ENCODE assay signal across 10 mouse cellular contexts in genomic region chr9:47894096-47894495, GRCm38 (mm10).
A peak's percentile ranks its signal among the peaks of the same experiment; 100 is the strongest.
DNase-seq lines count a peak whose midpoint lies in the region; ATAC-seq lines count a peak whose summit lies in the region.
"Had no signal": no experiment of that assay in that cellular context is flagged by ENCODE, and none has a peak within 500 bp of the region (broad histone marks: within the 10 kb centered on the region; RNA-seq: fewer than 3 reads in every experiment).

No protein-coding gene starts in this region.

- peaks cover 19% of the 10 kb centered on the region for H3K4me1 ChIP-seq in hindbrain, embryonic 15.5 days (replicated peaks)
- peaks cover 4% of the 10 kb centered on the region for H3K4me1 ChIP-seq in hindbrain, embryonic 16.5 days (ENCODE audit: control insufficient read depth, insufficient read depth, low read depth, low read length)
- H3K4me1 ChIP-seq in midbrain, embryonic 10.5 days = peaks cover 26% of the 10 kb centered on the region
- peaks cover 4% of the 10 kb centered on the region; the same call in 1 of the 2 replicates for H3K4me1 ChIP-seq in midbrain, embryonic 14.5 days (ENCODE audit: control insufficient read depth, insufficient read depth, low read length)

- 28% methylated on average over 5 of the region's 5 CpGs for WGBS in hindbrain, embryonic 15.5 days
- WGBS in hindbrain, embryonic 16.5 days = 27% methylated on average over 5 of the region's 5 CpGs
- WGBS in midbrain, embryonic 10.5 days = 64% methylated on average over 5 of the region's 5 CpGs
- 53% methylated on average over 5 of the region's 5 CpGs for WGBS in midbrain, embryonic 14.5 days

- ATAC-seq in hindbrain, embryonic 15.5 days (ENCODE audit: low FRiP score, low read depth) = 0 out of 2 replicates have a peak, but pooled peaks have one; percentile 30
- ATAC-seq in hindbrain, embryonic 16.5 days = no peak
- ATAC-seq in midbrain, embryonic 14.5 days (ENCODE audit: low FRiP score, low TSS enrichment) = no peak
- ATAC-seq: CD4-positive, CD25-positive, alpha-beta regulatory T cell, adult 4 months; liver, postnatal 0 days had no signal

- no peak overlapping the region for H3K9ac ChIP-seq in hindbrain, embryonic 15.5 days
- no peak overlapping the region for H3K9ac ChIP-seq in hindbrain, embryonic 16.5 days (ENCODE audit: low read depth, low read length)
- H3K9ac ChIP-seq in midbrain, embryonic 14.5 days (replicated peaks; ENCODE audit: low read length) = no peak overlapping the region
- H3K9ac ChIP-seq: liver, postnatal 0 days had no signal

- H3K9me3 ChIP-seq in hindbrain, embryonic 15.5 days = no peaks in the 10 kb centered on the region
- no peaks in the 10 kb centered on the region for H3K9me3 ChIP-seq in hindbrain, embryonic 16.5 days (ENCODE audit: control insufficient read depth, low read length)
- H3K9me3 ChIP-seq in midbrain, embryonic 10.5 days (replicated peaks) = no peaks in the 10 kb centered on the region
- H3K9me3 ChIP-seq in midbrain, embryonic 14.5 days (ENCODE audit: control insufficient read depth, low read length) = no peaks in the 10 kb centered on the region

- peaks cover 12% of the 10 kb centered on the region for H3K27me3 ChIP-seq in hindbrain, embryonic 15.5 days
- peaks cover 3% of the 10 kb centered on the region; the same call in 1 of the 2 replicates for H3K27me3 ChIP-seq in hindbrain, embryonic 16.5 days (replicated peaks; ENCODE audit: control insufficient read depth, insufficient read depth, low read length)
- peaks cover 61% of the 10 kb centered on the region for H3K27me3 ChIP-seq in midbrain, embryonic 10.5 days (ENCODE audit: low read depth, poor library complexity, severe bottlenecking)
- H3K27me3 ChIP-seq in midbrain, embryonic 14.5 days (ENCODE audit: control insufficient read depth, insufficient read depth, low read length) = no peaks in the 10 kb centered on the region

- no peaks in the 10 kb centered on the region for H3K36me3 ChIP-seq in hindbrain, embryonic 15.5 days
- no peaks in the 10 kb centered on the region for H3K36me3 ChIP-seq in hindbrain, embryonic 16.5 days (ENCODE audit: control insufficient read depth, insufficient read depth, low read length)
- no peaks in the 10 kb centered on the region for H3K36me3 ChIP-seq in midbrain, embryonic 10.5 days
- H3K36me3 ChIP-seq in midbrain, embryonic 14.5 days (ENCODE audit: control insufficient read depth, insufficient read depth, low read length) = no peaks in the 10 kb centered on the region

- no peak overlapping the region for H3K4me2 ChIP-seq in hindbrain, embryonic 15.5 days
- no peak overlapping the region for H3K4me2 ChIP-seq in hindbrain, embryonic 16.5 days (ENCODE audit: low read length)
- H3K4me2 ChIP-seq in midbrain, embryonic 14.5 days (ENCODE audit: low read length) = no peak overlapping the region

- no peak overlapping the region for H3K4me3 ChIP-seq in hindbrain, embryonic 15.5 days
- no peak overlapping the region for H3K4me3 ChIP-seq in hindbrain, embryonic 16.5 days (ENCODE audit: low read length)
- no peak overlapping the region for H3K4me3 ChIP-seq in midbrain, embryonic 10.5 days
- no peak overlapping the region for H3K4me3 ChIP-seq in midbrain, embryonic 14.5 days (replicated peaks; ENCODE audit: low read depth, low read length)

- DNase-seq in midbrain, embryonic 10.5 days (ENCODE audit: low spot score) = no peak
- no peak for DNase-seq in midbrain, embryonic 14.5 days
- DNase-seq in hindlimb bud, embryonic 11.5 days (ENCODE audit: extremely low spot score, low read depth, low spot score) = peak; percentile 30
- peak; percentile 41 for DNase-seq in thymus, postnatal 14 days
- no peak for DNase-seq in ovary, adult 18-20 months (ENCODE audit: low spot score)
- no peak for DNase-seq in spleen, postnatal 14 days (ENCODE audit: low spot score in 2 of 2)
- DNase-seq: liver, postnatal 0 days had no signal

- no peak overlapping the region for H3K27ac ChIP-seq in hindbrain, embryonic 15.5 days (replicated peaks)
- H3K27ac ChIP-seq in hindbrain, embryonic 16.5 days (ENCODE audit: low read depth, low read length) = no peak overlapping the region
- peak overlapping the region; percentile 2; the same call in 1 of the 2 replicates for H3K27ac ChIP-seq in midbrain, embryonic 10.5 days (replicated peaks)
- H3K27ac ChIP-seq in midbrain, embryonic 14.5 days (replicated peaks; ENCODE audit: low read depth, low read length) = no peak overlapping the region

Comparison
In these comparisons a context has a peak if more than half of its experiments do, and no peak if none do; other contexts are left out.
1. DNase-seq: peak in hindlimb bud, embryonic 11.5 days (single experiment) and thymus, postnatal 14 days (single experiment); none in midbrain, embryonic 10.5 days (single experiment), midbrain, embryonic 14.5 days (single experiment), ovary, adult 18-20 months (single experiment) and spleen, postnatal 14 days (0 of 2).